Mouse (Mus musculus) brain, embryonic 14.5 days (tissue): ENCODE measurements around the gene Kat6b.

Experiments used
- CTCF ChIP-seq: fragments of 200-500 bp; IDR thresholded peaks from 2 replicates; pipeline ENCODE4 v1.5.1; 2012; ENCODE audit warnings: inconsistent platforms, mild to moderate bottlenecking, moderate library complexity, borderline replicate concordance; ENCODE audit not compliant: insufficient read depth, insufficient read length; ENCODE audit errors: extremely low read depth
- POLR2A ChIP-seq: fragments of 200-500 bp; IDR thresholded peaks from 2 replicates; pipeline ENCODE4 v1.6.1; 2012; ENCODE audit warnings: mild to moderate bottlenecking, inconsistent platforms, borderline replicate concordance; ENCODE audit not compliant: poor library complexity, insufficient read depth, insufficient read length, severe bottlenecking; ENCODE audit errors: extremely low read depth

DNA sequence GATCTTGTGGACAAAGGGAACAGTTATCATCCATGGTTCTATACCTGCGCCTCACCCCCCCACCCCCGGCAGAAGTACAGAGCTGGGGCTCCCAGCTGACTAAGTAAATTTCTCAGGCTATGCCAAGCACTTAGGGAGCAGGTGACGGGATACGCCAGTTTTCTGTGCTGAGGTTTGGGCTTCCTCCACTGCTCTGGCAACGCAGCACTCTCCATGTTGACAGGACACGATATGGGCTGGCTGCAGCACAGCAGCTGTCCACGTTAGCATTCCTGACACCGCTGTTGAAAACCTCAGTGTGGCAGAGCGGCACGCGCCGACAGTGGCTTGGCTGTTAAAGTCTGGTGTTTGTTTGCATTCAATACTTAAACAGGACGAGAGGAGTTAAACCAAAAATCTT is 177.9 kb downstream of the Kat6b start:
- TF ChIP-seq CTCF (no peak), POLR2A (no peak)
